Comparison of ENCODE assay signal across 24 mouse cellular contexts in the genomic region with DNA sequence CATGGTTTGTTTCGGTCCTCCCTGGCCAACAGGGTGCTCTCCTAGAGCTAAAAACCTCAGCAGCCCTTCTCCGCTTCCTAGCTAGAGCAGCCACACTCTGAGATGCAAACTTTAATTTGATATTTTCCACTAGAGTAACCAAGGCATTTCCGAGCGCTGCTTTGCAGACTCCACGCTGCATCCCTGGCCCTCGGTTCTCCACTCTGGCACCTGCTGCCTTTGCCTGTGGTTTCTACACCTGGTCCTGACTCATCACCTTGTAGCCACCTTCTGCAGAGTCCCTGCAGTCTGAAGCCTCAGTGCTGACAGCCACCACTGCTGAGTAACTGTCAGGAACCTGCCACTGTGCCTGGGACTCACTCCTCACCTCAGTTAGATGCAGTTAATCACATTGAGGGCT.
DNase-seq lines count a peak whose midpoint lies in the region; ATAC-seq and TF ChIP-seq lines count a peak whose summit lies in the region.
"Had no signal": no experiment of that assay in that cellular context is flagged by ENCODE, and none has a peak within 500 bp of the region (broad histone marks: within the 10 kb centered on the region; RNA-seq: fewer than 3 reads in every experiment).

No protein-coding gene starts in this region.

- H3K4me1 ChIP-seq in midbrain, postnatal 0 days (ENCODE audit: insufficient read depth, low read length), result no peaks in the 10 kb centered on the region
- H3K4me1 ChIP-seq in midbrain, embryonic 13.5 days (replicated peaks), result no peaks in the 10 kb centered on the region
- H3K4me1 ChIP-seq: embryonic facial prominence, embryonic 13.5 days; heart, embryonic 15.5 days; limb, embryonic 13.5 days; liver, embryonic 12.5 days; midbrain, embryonic 10.5 days; neural tube, embryonic 15.5 days had no signal

- no peak overlapping the region for H3K27ac ChIP-seq in midbrain, postnatal 0 days (ENCODE audit: low read depth, low read length)
- no peak overlapping the region for H3K27ac ChIP-seq in midbrain, embryonic 13.5 days
- H3K27ac ChIP-seq: embryonic facial prominence, embryonic 13.5 days; heart, embryonic 15.5 days; layer of hippocampus, adult 2 months; limb, embryonic 13.5 days; liver, embryonic 12.5 days; midbrain, embryonic 10.5 days; neural tube, embryonic 15.5 days had no signal

- TF ChIP-seq CTCF in midbrain, postnatal 0 days (IDR thresholded peaks at IDR 0.05), result no peak

- no peak overlapping the region for H3K4me3 ChIP-seq in midbrain, postnatal 0 days (ENCODE audit: low read depth, low read length)
- no peak overlapping the region for H3K4me3 ChIP-seq in midbrain, embryonic 13.5 days (replicated peaks)
- H3K4me3 ChIP-seq: embryonic facial prominence, embryonic 13.5 days; heart, embryonic 15.5 days; layer of hippocampus, adult 2 months; limb, embryonic 13.5 days; liver, embryonic 12.5 days; midbrain, embryonic 10.5 days; neural tube, embryonic 15.5 days had no signal

- no peak for ATAC-seq in midbrain, postnatal 0 days (ENCODE audit: low FRiP score)
- ATAC-seq in midbrain, embryonic 13.5 days, result no peak
- no peak for ATAC-seq in CD4-positive, CD25-positive, alpha-beta regulatory T cell, adult 4 months
- ATAC-seq in erythroblast, adult 5-6 weeks (replicated peaks; ENCODE audit: low FRiP score, poor library complexity, severe bottlenecking), result no peak
- ATAC-seq: forebrain, embryonic 14.5 days; hindbrain, embryonic 16.5 days; intestine, embryonic 16.5 days; liver, embryonic 12.5 days had no signal

- DNase-seq in midbrain, postnatal 0 days (ENCODE audit: low spot score), result peak; percentile 14
- DNase-seq in cerebellum, adult 11-12 months, result peak; percentile 84
- DNase-seq in cerebellum, adult 9-11 months, result peak; percentile 85
- peak; percentile 34 for DNase-seq in retina, postnatal 1 day
- DNase-seq: adrenal gland, postnatal 14 days; embryo, embryonic 11 days; heart, adult 18-20 months; kidney, adult 9 months; kidney, postnatal 25 days; lung, embryonic 14.5 days; lung, postnatal 36 days had no signal

- no peak overlapping the region for H3K9ac ChIP-seq in midbrain, postnatal 0 days (replicated peaks; ENCODE audit: low read length, poor library complexity, severe bottlenecking)
- H3K9ac ChIP-seq in midbrain, embryonic 13.5 days (replicated peaks), result no peak overlapping the region
- H3K9ac ChIP-seq: embryonic facial prominence, embryonic 13.5 days; heart, embryonic 15.5 days; limb, embryonic 13.5 days; liver, embryonic 12.5 days; lung, embryonic 14.5 days; neural tube, embryonic 15.5 days had no signal

- 82% methylated on average over 6 of the region's 6 CpGs for WGBS in midbrain, postnatal 0 days
- WGBS in midbrain, embryonic 13.5 days, result 86% methylated on average over 6 of the region's 6 CpGs

- no peaks in the 10 kb centered on the region for H3K36me3 ChIP-seq in midbrain, postnatal 0 days (ENCODE audit: insufficient read depth, low read length)
- no peaks in the 10 kb centered on the region for H3K36me3 ChIP-seq in midbrain, embryonic 13.5 days
- H3K36me3 ChIP-seq: embryonic facial prominence, embryonic 13.5 days; heart, embryonic 15.5 days; limb, embryonic 13.5 days; liver, embryonic 12.5 days; midbrain, embryonic 10.5 days; neural tube, embryonic 15.5 days had no signal

- no peak overlapping the region for H3K4me2 ChIP-seq in midbrain, postnatal 0 days (ENCODE audit: low read depth, low read length, poor library complexity, severe bottlenecking)
- no peak overlapping the region for H3K4me2 ChIP-seq in midbrain, embryonic 13.5 days (replicated peaks)
- H3K4me2 ChIP-seq: embryonic facial prominence, embryonic 13.5 days; heart, embryonic 15.5 days; limb, embryonic 13.5 days; liver, embryonic 12.5 days; lung, embryonic 14.5 days; neural tube, embryonic 15.5 days had no signal

- no peaks in the 10 kb centered on the region for H3K27me3 ChIP-seq in midbrain, postnatal 0 days (ENCODE audit: insufficient read depth, low read length)
- no peaks in the 10 kb centered on the region for H3K27me3 ChIP-seq in midbrain, embryonic 13.5 days
- H3K27me3 ChIP-seq: embryonic facial prominence, embryonic 13.5 days; heart, embryonic 15.5 days; limb, embryonic 13.5 days; liver, embryonic 12.5 days; neural tube, embryonic 15.5 days had no signal

- H3K9me3 ChIP-seq in midbrain, postnatal 0 days (ENCODE audit: low read length), result no peaks in the 10 kb centered on the region
- H3K9me3 ChIP-seq in midbrain, embryonic 13.5 days, result no peaks in the 10 kb centered on the region
- H3K9me3 ChIP-seq: embryonic facial prominence, embryonic 13.5 days; heart, embryonic 15.5 days; midbrain, embryonic 10.5 days; neural tube, embryonic 15.5 days had no signal

Comparison
In these comparisons a context has a peak if more than half of its experiments do, and no peak if none do; other contexts are left out.
1. DNase-seq: peak in every context shown above with its lines; median percentile 85 in cerebellum, adult 9-11 months; 84 in cerebellum, adult 11-12 months; 34 in retina, postnatal 1 day; 14 in midbrain, postnatal 0 days.